ENCODE assay signal across 8 mouse cellular contexts in the genomic region with DNA sequence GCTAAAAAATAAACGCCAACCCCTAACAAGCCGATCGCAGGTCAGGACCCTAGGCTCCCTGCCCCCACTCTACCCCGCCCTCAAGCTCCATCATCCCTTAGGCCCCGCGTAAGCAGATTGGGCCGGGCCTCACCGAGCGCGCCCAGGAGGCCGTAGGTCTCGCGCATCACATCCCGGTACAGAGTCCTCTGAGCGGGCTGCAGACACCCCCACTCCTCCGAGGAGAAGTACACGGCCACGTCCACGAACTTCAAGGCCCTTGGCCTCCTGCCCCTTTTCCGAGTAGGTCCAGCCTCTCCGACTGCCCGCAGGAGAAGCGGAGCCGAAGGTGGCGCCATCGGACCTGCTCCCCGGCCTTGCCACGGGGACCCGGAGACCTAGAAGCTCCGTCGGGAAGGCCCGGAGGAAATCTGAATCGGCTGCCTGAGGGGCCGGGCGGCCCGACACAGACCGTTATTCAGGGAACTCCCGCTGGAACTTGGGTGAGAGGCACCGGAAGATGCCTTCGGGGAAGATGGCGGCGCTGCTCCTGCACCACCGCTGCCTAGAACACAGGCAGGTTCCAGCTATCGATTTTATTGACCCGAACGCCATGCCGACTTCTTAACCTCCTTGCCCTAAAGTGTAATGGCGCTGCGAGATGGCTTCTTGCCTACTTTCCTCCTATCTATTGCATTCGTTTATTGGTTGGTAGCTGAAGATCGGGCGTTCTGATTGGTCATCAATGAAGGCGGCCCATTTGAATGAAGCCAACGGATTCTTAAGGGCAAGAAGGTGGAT. TPM values are rescaled to one million over a fixed set of nuclear protein-coding genes. Genes with fewer than 3 reads are reported as not detected.
DNase-seq lines count a peak whose midpoint lies in the region; ATAC-seq lines count a peak whose summit lies in the region.

A gene (minus strand): TSS at position 638 of the 780 bp plus-strand sequence.

- H3K36me3 ChIP-seq in lung, embryonic 16.5 days (ENCODE audit: control insufficient read depth, insufficient read depth, low read length): peaks cover 13% of the 10 kb centered on the region

- WGBS in lung, embryonic 16.5 days: under 1% methylated on average over 54 of the region's 54 CpGs

- H3K4me3 ChIP-seq in lung, embryonic 16.5 days (ENCODE audit: low read length): peak within 1 kb of the TSS; percentile 78

- H3K9ac ChIP-seq in lung, embryonic 16.5 days (ENCODE audit: low read length): peak within 1 kb of the TSS; percentile 81

- H3K27me3 ChIP-seq in lung, embryonic 16.5 days (ENCODE audit: control insufficient read depth, insufficient read depth, low read depth, low read length): no peaks in the 10 kb centered on the region

- peak; percentile 75 to 94 for ATAC-seq in hematopoietic stem cell, adult 5-6 weeks (replicated peaks in 1 of 2; ENCODE audit: insufficient read depth in 1 of 2, low FRiP score in 2 of 2, low TSS enrichment in 1 of 2, low read depth in 1 of 2, poor library complexity in 2 of 2, severe bottlenecking in 2 of 2)
- ATAC-seq in lung, embryonic 16.5 days (ENCODE audit: low read depth): peak; percentile 93

- H3K4me2 ChIP-seq in lung, embryonic 16.5 days (ENCODE audit: low read depth, low read length): peak within 1 kb of the TSS; percentile 89

- H3K27ac ChIP-seq in lung, embryonic 16.5 days (ENCODE audit: low read length): peak within 1 kb of the TSS; percentile 86

- peak; percentile 98 for DNase-seq in MEL-GATA-1-ER (ENCODE audit: extremely low read depth, low read depth)
- peak; percentile 94 for DNase-seq in cerebellum, adult 8-10 months
- DNase-seq in forelimb bud, embryonic 11.5 days (ENCODE audit: low read depth, low spot score): peak; percentile 97
- peak; percentile 99 for DNase-seq in layer of hippocampus, adult 9-10 months (ENCODE audit: low spot score)
- peak; percentile 83 for DNase-seq in ovary, postnatal 10 days (ENCODE audit: low spot score)
- DNase-seq in thymus, postnatal 10 days (ENCODE audit: low spot score in 2 of 2): peak; percentile 89 to 92

- H3K9me3 ChIP-seq in lung, embryonic 16.5 days (ENCODE audit: control insufficient read depth, low read length): no peaks in the 10 kb centered on the region

- peaks cover 20% of the 10 kb centered on the region for H3K4me1 ChIP-seq in lung, embryonic 16.5 days (replicated peaks; ENCODE audit: control insufficient read depth, insufficient read depth, low read length)

RNA-seq across cellular contexts. Expression of the gene that starts here (rescaled TPM):
- 3.1 and 4.3 TPM in 2 replicates for total RNA-seq in hematopoietic stem cell, adult 5-6 weeks (2017)
- 6.4 and 6.7 TPM in 2 replicates for polyA plus RNA-seq in lung, embryonic 16.5 days (2015; fragmentation: Nextera tagmentation; extraction: Ambion mirVana)

Comparison
In these comparisons a context has a peak if more than half of its experiments do, and no peak if none do; other contexts are left out.
1. Peak in every context shown above with its lines: DNase-seq, ATAC-seq, H3K4me3 ChIP-seq and H3K27ac ChIP-seq.